Mouse (Mus musculus): ENCODE measurements around the gene Sorcs3.

DNA sequence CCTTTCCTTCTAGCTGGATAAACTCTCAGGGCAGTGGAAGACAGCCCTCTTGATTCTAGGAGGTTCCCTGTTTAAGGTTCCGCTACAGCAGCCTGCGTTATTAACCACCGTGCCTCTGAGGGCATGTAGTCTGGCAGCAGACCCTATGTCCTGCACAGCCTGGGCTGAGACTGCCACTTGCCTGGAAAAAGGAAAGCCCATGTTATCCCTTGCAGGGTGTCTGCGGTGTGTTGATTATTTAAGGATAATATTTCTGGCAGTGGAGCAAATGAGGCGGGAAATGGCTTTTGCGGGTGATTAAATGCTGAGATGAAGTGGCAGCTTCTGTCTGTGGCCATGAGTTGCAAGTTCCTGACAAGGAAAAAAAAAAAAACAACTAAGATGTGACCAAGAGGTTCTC is 131.6 kb downstream of the Sorcs3 start:
- no peak for TF ChIP-seq CTCF (conservative IDR thresholded peaks at IDR 0.05; ENCODE audit: low read length)
- no peak for TF ChIP-seq NANOG (IDR thresholded peaks at IDR 0.05; ENCODE audit: borderline replicate concordance, low read length)
- TF ChIP-seq POU5F1 (IDR thresholded peaks at IDR 0.05; ENCODE audit: borderline replicate concordance, low read length) = no peak
